Mouse (Mus musculus): ENCODE measurements around the gene Nhej1. TPM values are rescaled to one million over a fixed set of nuclear protein-coding genes. Genes with fewer than 3 reads are reported as not detected.

The Nhej1 gene
- polyA plus RNA-seq, 1 experiment from 2014 or later: 8.6 TPM

GRCm38 (mm10) chr1:75051428-75051827 is 73.6 kb downstream of the Nhej1 start:
- Histone ChIP-seq H3K4me2 (no peak overlapping the region), H3K4me3 (replicated peaks) (no peak overlapping the region), H3K9me3 (no peaks in the 10 kb centered on the region), H3K9ac (no peak overlapping the region), H3K27ac (no peak overlapping the region), H3K36me3 (no peaks in the 10 kb centered on the region), H3K4me1 (no peaks in the 10 kb centered on the region), H3K27me3 (replicated peaks) (no peaks in the 10 kb centered on the region)
- ATAC-seq (ENCODE audit: insufficient read depth, low FRiP score, low read depth): no peak
- 68% methylated on average over 7 of the region's 7 CpGs for WGBS

- 67% methylated on average over 2 of the region's 2 CpGs for WGBS
Measured at GRCm38 (mm10) chr1:75048571-75048970, 76.4 kb downstream of the Nhej1 start.

GRCm38 (mm10) chr1:75048041-75048440 is 77.0 kb downstream of the Nhej1 start:
- Histone ChIP-seq H3K27me3 (replicated peaks) (no peaks in the 10 kb centered on the region), H3K36me3 (no peaks in the 10 kb centered on the region), H3K9ac (no peak overlapping the region), H3K27ac (no peak overlapping the region), H3K4me2 (no peak overlapping the region), H3K4me3 (replicated peaks) (no peak overlapping the region), H3K4me1 (no peaks in the 10 kb centered on the region), H3K9me3 (no peaks in the 10 kb centered on the region)
- ATAC-seq (ENCODE audit: insufficient read depth, low FRiP score, low read depth): no peak
- WGBS: 36% methylated on average over 4 of the region's 4 CpGs

More at GRCm38 (mm10) chr1:75048571-75048970, 76.4 kb downstream of the Nhej1 start:
- Histone ChIP-seq H3K27me3 (replicated peaks) (no peaks in the 10 kb centered on the region), H3K4me2 (no peak overlapping the region), H3K4me3 (replicated peaks) (no peak overlapping the region), H3K9ac (no peak overlapping the region), H3K27ac (no peak overlapping the region), H3K9me3 (no peaks in the 10 kb centered on the region), H3K4me1 (no peaks in the 10 kb centered on the region), H3K36me3 (no peaks in the 10 kb centered on the region)
- ATAC-seq (ENCODE audit: insufficient read depth, low FRiP score, low read depth): no peak

- H3K4me2 ChIP-seq: no peak overlapping the region
- WGBS: 25% methylated on average over 7 of the region's 7 CpGs
- no peaks in the 10 kb centered on the region for H3K36me3 ChIP-seq
- H3K27ac ChIP-seq: no peak overlapping the region
- ATAC-seq (ENCODE audit: insufficient read depth, low FRiP score, low read depth): peak; percentile 60
- H3K27me3 ChIP-seq (replicated peaks): no peaks in the 10 kb centered on the region
- no peaks in the 10 kb centered on the region for H3K4me1 ChIP-seq
- H3K9ac ChIP-seq: no peak overlapping the region
- no peak overlapping the region for H3K4me3 ChIP-seq (replicated peaks)
- H3K9me3 ChIP-seq: no peaks in the 10 kb centered on the region
Measured at GRCm38 (mm10) chr1:75040429-75040828, 84.6 kb downstream of the Nhej1 start.

- WGBS: 89% methylated on average over 10 of the region's 10 CpGs
- no peak overlapping the region for H3K27ac ChIP-seq
- no peak overlapping the region for H3K9ac ChIP-seq
- no peaks in the 10 kb centered on the region for H3K4me1 ChIP-seq
- H3K27me3 ChIP-seq (replicated peaks): no peaks in the 10 kb centered on the region
- no peaks in the 10 kb centered on the region for H3K9me3 ChIP-seq
- no peak overlapping the region for H3K4me2 ChIP-seq
- H3K4me3 ChIP-seq (replicated peaks): no peak overlapping the region
- ATAC-seq (ENCODE audit: insufficient read depth, low FRiP score, low read depth): no peak
- H3K36me3 ChIP-seq: no peaks in the 10 kb centered on the region
Measured at GRCm38 (mm10) chr1:75032041-75032440, 93.0 kb downstream of the Nhej1 start.

- H3K4me1 ChIP-seq: no peaks in the 10 kb centered on the region
- H3K4me2 ChIP-seq: no peak overlapping the region
Measured at GRCm38 (mm10) chr1:75027061-75027779, 97.8 kb downstream of the Nhej1 start.

GRCm38 (mm10) chr1:75024419-75025199 is 100.4 kb downstream of the Nhej1 start:
- Histone ChIP-seq H3K27ac (no peak overlapping the region), H3K9ac (no peak overlapping the region), H3K4me2 (no peak overlapping the region), H3K27me3 (replicated peaks) (no peaks in the 10 kb centered on the region), H3K4me1 (no peaks in the 10 kb centered on the region), H3K4me3 (replicated peaks) (no peak overlapping the region), H3K9me3 (no peaks in the 10 kb centered on the region), H3K36me3 (no peaks in the 10 kb centered on the region)
- no peak for ATAC-seq (ENCODE audit: insufficient read depth, low FRiP score, low read depth)
- 61% methylated on average over 7 of the region's 7 CpGs for WGBS

More at GRCm38 (mm10) chr1:75027061-75027779, 97.8 kb downstream of the Nhej1 start:
- Histone ChIP-seq H3K27ac (no peak overlapping the region), H3K4me3 (replicated peaks) (no peak overlapping the region), H3K9me3 (no peaks in the 10 kb centered on the region), H3K9ac (no peak overlapping the region), H3K27me3 (replicated peaks) (no peaks in the 10 kb centered on the region), H3K36me3 (no peaks in the 10 kb centered on the region)
- WGBS: 38% methylated on average over 2 of the region's 2 CpGs
- ATAC-seq (ENCODE audit: insufficient read depth, low FRiP score, low read depth): peak; percentile 53

- no peak overlapping the region for H3K27ac ChIP-seq
- H3K36me3 ChIP-seq: no peaks in the 10 kb centered on the region
- no peaks in the 10 kb centered on the region for H3K27me3 ChIP-seq (replicated peaks)
- ATAC-seq (ENCODE audit: insufficient read depth, low FRiP score, low read depth): no peak
- H3K4me2 ChIP-seq: no peak overlapping the region
- H3K9me3 ChIP-seq: no peaks in the 10 kb centered on the region
- no peaks in the 10 kb centered on the region for H3K4me1 ChIP-seq
- 78% methylated on average over 5 of the region's 5 CpGs for WGBS
- H3K9ac ChIP-seq: no peak overlapping the region
- no peak overlapping the region for H3K4me3 ChIP-seq (replicated peaks)
Measured at GRCm38 (mm10) chr1:75022216-75022615, 102.8 kb downstream of the Nhej1 start.

- no peak overlapping the region for H3K27ac ChIP-seq
- no peak overlapping the region for H3K4me3 ChIP-seq (replicated peaks)
- no peak overlapping the region for H3K9ac ChIP-seq
- no peaks in the 10 kb centered on the region for H3K36me3 ChIP-seq
- no peak overlapping the region for H3K4me2 ChIP-seq
- no peaks in the 10 kb centered on the region for H3K27me3 ChIP-seq (replicated peaks)
- WGBS: 5% methylated on average over 6 of the region's 6 CpGs
- H3K4me1 ChIP-seq: peaks cover 16% of the 10 kb centered on the region
- no peaks in the 10 kb centered on the region for H3K9me3 ChIP-seq
- ATAC-seq (ENCODE audit: insufficient read depth, low FRiP score, low read depth): no peak
Measured at GRCm38 (mm10) chr1:75016846-75017245, 108.2 kb downstream of the Nhej1 start.

GRCm38 (mm10) chr1:75015551-75016265 is 109.3 kb downstream of the Nhej1 start:
- H3K27me3 ChIP-seq (replicated peaks): no peaks in the 10 kb centered on the region
- 30% methylated on average over 13 of the region's 13 CpGs for WGBS
- H3K9ac ChIP-seq: no peak overlapping the region
- H3K9me3 ChIP-seq: no peaks in the 10 kb centered on the region
- peaks cover 16% of the 10 kb centered on the region for H3K4me1 ChIP-seq
- H3K4me2 ChIP-seq: peak overlapping the region; percentile 36; the same call in 1 of the 2 replicates
- H3K4me3 ChIP-seq (replicated peaks): no peak overlapping the region
- peak; percentile 78 for ATAC-seq (ENCODE audit: insufficient read depth, low FRiP score, low read depth)
- no peaks in the 10 kb centered on the region for H3K36me3 ChIP-seq
- H3K27ac ChIP-seq: peak overlapping the region; percentile 81

GRCm38 (mm10) chr1:75014210-75014845 is 110.7 kb downstream of the Nhej1 start:
- WGBS: 14% methylated on average over 5 of the region's 5 CpGs
- H3K4me3 ChIP-seq (replicated peaks): no peak overlapping the region
- H3K36me3 ChIP-seq: no peaks in the 10 kb centered on the region
- H3K9me3 ChIP-seq: no peaks in the 10 kb centered on the region
- no peak overlapping the region for H3K4me2 ChIP-seq
- peak overlapping the region; percentile 81 for H3K27ac ChIP-seq
- peak; percentile 76 for ATAC-seq (ENCODE audit: insufficient read depth, low FRiP score, low read depth)
- H3K4me1 ChIP-seq: peaks cover 16% of the 10 kb centered on the region
- no peaks in the 10 kb centered on the region for H3K27me3 ChIP-seq (replicated peaks)
- no peak overlapping the region for H3K9ac ChIP-seq
